Mouse (Mus musculus) effector memory CD4-positive, alpha-beta T cell, adult 5 months (primary cell): ENCODE measurements around the gene Cars2. TPM values are rescaled to one million over a fixed set of nuclear protein-coding genes. Genes with fewer than 3 reads are reported as not detected.

ENCODE experiments used
- polyA plus RNA-seq: library from polyadenylated mRNA; unstranded; fragments of 100-300 nt; shearing (Covaris generic); gene quantifications from one replicate; pipeline ENCODE4 v1.2.1, GENCODE M21; 2017

The Cars2 gene
- polyA plus RNA-seq = 31.7 TPM

DNA sequence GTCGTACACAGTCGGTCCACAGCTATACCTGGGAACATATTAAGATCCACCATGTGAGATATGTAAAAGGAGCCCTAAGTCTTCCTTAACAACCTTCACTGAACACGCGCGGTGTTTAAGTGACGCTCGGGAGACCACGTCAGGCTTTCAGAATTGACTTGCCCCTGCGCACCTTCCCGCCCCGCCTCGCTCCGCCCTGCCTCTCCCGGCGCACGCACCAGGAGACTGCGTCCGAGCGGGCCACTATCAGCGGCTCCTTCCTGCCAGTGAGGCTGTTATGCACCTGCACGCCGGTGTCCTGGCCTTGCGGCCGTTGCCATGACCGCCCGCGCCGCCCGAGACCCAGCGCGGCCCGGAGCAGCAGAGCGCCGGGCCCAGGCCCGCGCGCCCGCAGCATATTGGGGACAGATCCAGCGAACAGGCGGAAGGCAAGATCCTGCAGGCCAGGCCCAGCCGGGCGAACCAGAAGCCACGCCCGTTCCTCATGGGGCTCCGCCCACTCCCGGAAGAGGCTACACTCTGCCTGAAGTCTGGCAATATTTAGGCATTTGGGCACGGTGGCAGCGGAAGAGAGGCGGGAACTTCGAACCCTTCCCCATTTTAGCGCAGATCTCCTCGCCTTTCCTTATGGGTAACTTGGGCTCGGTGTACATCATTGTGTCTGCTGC, at the start of gene Cars2:
Cars2 (minus strand) TSS at position 503 of the 668 bp plus-strand sequence.

DNA sequence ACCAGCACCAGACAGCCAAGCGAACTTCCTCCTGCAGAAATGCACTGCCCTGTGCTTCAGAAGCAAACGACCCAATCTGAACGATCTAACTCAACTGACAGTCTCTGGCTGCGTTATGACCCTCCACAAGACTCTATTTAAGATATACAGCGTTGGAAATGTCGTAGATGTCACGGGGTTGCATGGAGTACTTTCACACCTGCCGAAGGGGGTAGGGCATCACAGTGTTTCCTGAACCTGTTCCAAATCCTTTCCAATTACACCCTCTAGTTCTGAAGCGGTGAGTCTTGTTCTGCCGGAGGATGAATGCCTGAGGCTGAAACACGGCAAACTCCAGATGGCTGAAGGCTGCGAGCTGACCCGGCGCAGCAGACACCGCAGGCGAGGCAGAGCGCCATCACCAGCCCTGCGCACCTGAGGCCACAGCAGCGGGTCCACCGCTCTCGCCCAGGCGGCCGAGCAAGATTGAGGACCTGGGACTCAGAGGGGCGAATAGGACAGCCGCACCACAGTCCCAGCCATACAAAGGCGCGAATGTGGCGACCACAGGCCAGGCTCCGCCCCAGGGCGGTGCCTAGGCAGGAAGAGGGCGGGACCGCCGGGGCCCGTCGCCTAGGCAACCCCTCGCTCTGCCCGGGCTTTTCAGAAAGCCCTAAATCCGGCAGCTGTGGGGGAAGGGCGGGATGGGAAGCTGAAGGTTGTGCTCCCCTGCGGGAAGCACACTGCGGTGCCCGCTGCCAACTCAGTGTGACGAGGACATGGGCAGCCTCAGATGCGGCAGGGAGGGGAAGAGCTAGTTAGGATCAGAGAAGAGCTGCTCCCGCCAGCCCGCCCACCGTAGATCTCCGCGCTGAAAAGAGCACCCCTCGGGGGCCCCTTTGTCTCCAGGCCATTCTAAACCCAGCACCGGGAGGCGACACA, 4.5 kb upstream of the Cars2 start, which contains the start of gene Ing1:
Ing1 (plus strand) TSS at position 773 of the 921 bp plus-strand sequence.

DNA sequence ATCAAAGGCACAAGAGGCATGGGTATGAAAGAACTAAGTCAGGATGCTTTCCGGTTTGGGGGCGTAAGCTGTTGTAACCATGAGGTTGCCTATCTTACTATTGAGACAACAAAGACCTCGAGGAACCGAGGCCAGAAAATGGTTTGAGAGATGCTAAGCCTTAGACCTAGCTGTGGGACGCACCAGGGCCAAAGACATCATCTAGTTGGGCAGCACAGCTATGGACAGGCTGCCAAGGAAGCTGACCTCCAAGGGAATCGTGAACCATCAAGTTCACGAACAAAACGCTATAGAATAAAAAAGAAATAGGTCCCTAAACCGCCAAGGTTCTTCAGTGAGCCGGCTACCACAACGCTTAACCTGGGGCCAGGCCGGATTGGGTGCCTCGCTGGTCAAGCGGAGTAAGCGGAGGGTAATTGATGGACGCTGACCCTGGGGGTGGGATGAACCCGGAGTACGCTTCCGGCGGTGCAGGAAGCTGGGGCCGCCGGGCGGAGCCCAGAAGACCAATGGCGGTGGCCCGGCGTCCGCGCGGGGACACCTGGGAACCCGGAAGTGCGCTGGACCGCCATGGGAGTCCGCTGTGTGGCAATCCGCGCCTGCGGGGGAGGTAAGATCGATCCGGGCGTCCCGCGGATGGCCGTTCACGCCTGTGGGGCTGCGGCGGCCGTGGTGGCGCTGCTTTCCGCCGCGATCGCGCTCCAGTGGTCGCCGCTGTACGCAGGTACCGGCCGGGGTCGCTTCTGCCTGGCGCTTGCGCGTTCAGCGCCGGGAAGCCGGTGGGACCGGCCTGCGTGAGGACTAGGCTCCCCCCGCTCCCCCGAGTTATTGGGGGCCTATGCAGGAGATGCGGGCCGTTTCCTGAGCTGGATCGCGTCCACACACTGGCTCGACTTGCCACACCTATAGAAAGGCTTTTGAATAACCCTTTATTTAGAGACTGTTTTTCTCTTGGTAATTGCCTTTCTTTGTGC, 53.3 kb downstream of the Cars2 start, which contains the start of gene Naxd:
Naxd (plus strand) TSS at position 490 of the 974 bp plus-strand sequence.

DNA sequence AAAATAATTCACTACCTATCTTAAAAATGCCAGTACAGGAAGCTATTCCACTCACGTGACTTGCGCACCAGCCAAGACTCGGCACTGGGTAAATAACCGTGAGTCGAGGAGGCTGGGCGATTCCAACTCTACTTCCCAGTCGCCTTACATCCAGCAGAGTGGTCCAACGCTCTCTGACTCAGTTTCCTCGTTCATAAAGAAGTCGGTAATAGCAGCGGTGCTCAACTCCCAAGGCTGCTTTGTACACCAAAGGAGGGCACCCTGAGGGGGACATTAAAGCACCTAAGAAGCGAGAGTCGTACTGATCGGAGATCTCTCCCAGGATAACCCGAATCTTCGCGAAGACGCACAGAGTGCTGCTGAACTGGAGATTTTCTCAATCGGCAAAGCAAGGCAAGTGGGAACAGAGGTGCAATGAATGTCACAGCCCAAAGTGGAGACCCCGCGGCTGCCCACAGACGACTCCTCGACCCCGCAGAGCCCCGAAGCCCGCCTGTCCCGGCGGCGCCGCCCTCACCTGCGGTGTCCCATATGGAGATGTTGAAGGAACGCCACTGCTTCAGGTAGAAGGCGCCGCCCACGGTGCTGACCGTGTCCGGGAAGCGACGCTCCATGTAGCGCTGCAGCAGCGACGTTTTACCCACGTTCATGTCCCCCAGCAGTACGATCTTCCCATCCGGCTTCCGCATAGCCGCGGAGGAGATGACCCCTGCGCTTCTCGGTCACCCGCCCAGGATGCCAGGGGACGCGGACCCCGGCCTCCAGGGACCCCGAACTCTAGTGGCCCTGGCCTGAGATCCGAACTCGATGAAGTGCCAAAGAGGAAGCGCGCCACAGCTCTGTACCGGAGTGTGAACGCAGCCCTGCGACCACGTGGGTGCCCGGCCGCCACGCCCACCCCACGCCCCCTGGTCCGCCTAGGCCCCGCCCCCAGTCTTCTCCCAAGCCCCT, 72.5 kb downstream of the Cars2 start, which contains the start of gene Rab20:
Rab20 (minus strand) TSS at position 900 of the 951 bp plus-strand sequence.

Other genes with a start within 250 kb of the Cars2 start
- not detected for gene Col4a2, start 238.0 kb downstream of the Cars2 start, polyA plus RNA-seq
- gene Col4a1, start 238.0 kb downstream of the Cars2 start, polyA plus RNA-seq = 0.30 TPM
- 16.6 TPM for gene Rab20, start 72.1 kb downstream of the Cars2 start, polyA plus RNA-seq
- 30.2 TPM for gene Naxd, start 53.3 kb downstream of the Cars2 start, polyA plus RNA-seq
- 66.9 TPM for gene Ing1, start 4.8 kb upstream of the Cars2 start, polyA plus RNA-seq
- 85.8 TPM for gene Ankrd10, start 85.0 kb upstream of the Cars2 start, polyA plus RNA-seq
- not detected for gene 1700016D06Rik, start 150.3 kb upstream of the Cars2 start, polyA plus RNA-seq
- gene Arhgef7, start 176.9 kb upstream of the Cars2 start, polyA plus RNA-seq = 17.0 TPM